Mouse (Mus musculus): Measurements from ENCODE around the gene Lamb2. TPM values are rescaled to one million over a fixed set of nuclear protein-coding genes. Genes with fewer than 3 reads are reported as not detected.

Lamb2 gene
- total and polyA plus RNA-seq, 2 experiments from 2014 or later, result 16.0 to 77.5 TPM

DNA sequence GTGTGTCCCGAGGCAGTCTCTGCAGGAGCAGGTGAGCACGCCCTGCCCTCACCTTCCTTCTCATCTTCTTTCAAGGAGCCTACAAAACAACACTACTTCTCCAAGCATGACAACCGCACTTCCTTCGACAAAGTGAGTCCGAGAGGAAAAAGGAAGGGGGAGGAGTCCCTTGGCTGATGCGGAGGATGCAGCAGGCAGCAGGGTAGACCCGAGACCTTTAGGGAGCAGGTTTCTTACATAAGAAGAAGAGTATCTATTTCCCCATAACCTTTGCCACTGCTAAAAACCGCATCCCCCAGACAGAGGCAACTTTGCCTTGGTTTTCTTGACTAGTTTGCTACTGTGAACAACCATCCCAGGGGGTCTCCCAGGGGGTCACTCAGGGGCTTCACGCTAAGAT lies 34.4 kb upstream of the Lamb2 start:
- no peak overlapping the region for H3K4me2 ChIP-seq (ENCODE audit: low read depth, low read length)
- peaks cover 5% of the 10 kb centered on the region; the same call in 1 of the 2 replicates for H3K36me3 ChIP-seq (ENCODE audit: insufficient read depth, low read length)
- H3K9me3 ChIP-seq (ENCODE audit: low read length), result no peaks in the 10 kb centered on the region
- no peak overlapping the region for H3K27ac ChIP-seq
- DNase-seq (ENCODE audit: low spot score) (no peak), ATAC-seq (no peak)
- no peak overlapping the region for H3K9ac ChIP-seq (replicated peaks; ENCODE audit: low read length)
- no peak for TF ChIP-seq CTCF (IDR thresholded peaks at IDR 0.05; ENCODE audit: low read depth)
- WGBS, result 74% methylated on average over 9 of the region's 9 CpGs
- no peaks in the 10 kb centered on the region for H3K27me3 ChIP-seq (ENCODE audit: insufficient read depth, low read length)
- H3K4me1 ChIP-seq (ENCODE audit: insufficient read depth, low read length), result peaks cover 9% of the 10 kb centered on the region
- no peak overlapping the region for H3K4me3 ChIP-seq (ENCODE audit: low read length)

DNA sequence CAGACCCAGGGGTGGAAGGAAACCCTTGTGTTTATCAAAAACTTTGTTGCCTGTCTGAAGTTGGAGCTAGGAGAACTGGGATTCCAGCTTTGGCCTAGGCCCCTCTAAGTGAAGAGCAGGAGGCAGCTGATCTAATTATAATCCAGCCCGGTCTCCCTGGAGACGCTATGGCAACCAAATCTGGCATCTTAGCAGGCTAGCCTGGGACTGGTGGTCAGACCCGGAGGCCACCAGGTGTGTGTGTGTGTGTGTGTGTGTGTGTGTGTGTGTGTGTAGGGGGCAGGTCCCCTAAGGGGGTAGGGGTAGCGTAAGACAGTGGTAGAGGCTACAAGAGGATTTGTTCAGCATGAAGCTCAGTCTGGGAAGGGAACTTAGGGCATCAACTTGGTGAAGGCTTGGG lies 29.7 kb upstream of the Lamb2 start:
- Histone ChIP-seq H3K27me3 (ENCODE audit: insufficient read depth, low read length) (no peaks in the 10 kb centered on the region), H3K9me3 (ENCODE audit: low read length) (no peaks in the 10 kb centered on the region), H3K4me1 (ENCODE audit: insufficient read depth, low read length) (peaks cover 27% of the 10 kb centered on the region), H3K4me3 (ENCODE audit: low read length) (no peak overlapping the region), H3K4me2 (ENCODE audit: low read depth, low read length) (peak overlapping the region; percentile 79), H3K27ac (peak overlapping the region; percentile 74; the same call in 1 of the 2 replicates), H3K9ac (replicated peaks; ENCODE audit: low read length) (0 out of 2 replicates have a peak overlapping the region, but pooled peaks have one; percentile 4), H3K36me3 (ENCODE audit: insufficient read depth, low read length) (peaks cover 5% of the 10 kb centered on the region; the same call in 1 of the 2 replicates)
- DNase-seq (ENCODE audit: low spot score) (peak; percentile 85), ATAC-seq (peak; percentile 44)
- TF ChIP-seq CTCF (IDR thresholded peaks at IDR 0.05; ENCODE audit: low read depth), result no peak
- 19% methylated on average over 4 of the region's 4 CpGs for WGBS

DNA sequence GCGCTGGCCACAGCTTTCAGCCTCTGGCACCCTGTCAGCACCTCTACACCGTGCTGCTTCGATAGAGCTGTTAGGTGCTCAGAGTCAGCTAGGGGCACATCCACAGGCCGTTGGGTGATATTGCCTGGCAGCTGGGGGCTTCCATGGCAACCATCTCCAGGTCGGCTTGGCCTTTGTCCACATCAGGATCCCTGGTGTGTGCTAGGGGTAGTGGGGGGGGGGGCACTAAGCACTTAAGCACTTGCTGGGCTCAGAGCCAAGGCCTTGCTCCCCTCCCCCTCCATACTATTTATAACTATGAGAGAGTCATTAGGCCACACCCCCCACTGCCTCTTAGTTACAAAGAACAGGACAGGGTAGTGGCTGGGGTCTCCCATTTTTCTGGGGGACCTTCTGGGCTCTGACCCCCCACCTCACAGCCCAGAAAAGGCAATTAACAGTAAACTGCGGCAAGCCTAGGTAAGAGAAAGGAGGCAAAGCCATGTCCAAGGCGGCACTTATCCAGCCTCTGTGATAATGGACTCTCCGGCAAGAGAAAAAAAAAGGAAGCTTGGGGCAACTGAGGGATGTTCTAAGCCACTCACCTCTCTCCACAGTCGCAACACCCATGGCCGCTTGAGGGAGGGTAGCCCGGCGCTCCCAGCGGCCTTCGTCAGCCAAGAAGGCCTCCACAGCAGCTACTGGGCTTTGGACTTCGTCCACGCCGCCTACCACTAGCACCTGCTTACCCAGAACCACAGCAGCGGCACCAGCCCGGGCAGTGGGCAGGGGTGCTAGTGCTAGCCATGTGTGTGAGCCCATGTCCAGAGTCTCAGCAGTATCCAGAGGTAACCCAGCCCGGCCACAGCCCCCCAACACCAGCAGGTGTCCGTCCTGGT lies 29.0 kb upstream of the Lamb2 start:
- H3K27me3 ChIP-seq (ENCODE audit: insufficient read depth, low read length), result no peaks in the 10 kb centered on the region
- peaks cover 5% of the 10 kb centered on the region; the same call in 1 of the 2 replicates for H3K36me3 ChIP-seq (ENCODE audit: insufficient read depth, low read length)
- H3K9ac ChIP-seq (replicated peaks; ENCODE audit: low read length), result peak overlapping the region; percentile 4; the same call in 1 of the 2 replicates
- H3K4me1 ChIP-seq (ENCODE audit: insufficient read depth, low read length), result peaks cover 27% of the 10 kb centered on the region
- no peaks in the 10 kb centered on the region for H3K9me3 ChIP-seq (ENCODE audit: low read length)
- peak; percentile 76 for DNase-seq (ENCODE audit: low spot score)
- 43% methylated on average over 21 of the region's 21 CpGs for WGBS
- peak; percentile 24 for ATAC-seq
- TF ChIP-seq CTCF (IDR thresholded peaks at IDR 0.05; ENCODE audit: low read depth), result no peak
- peak overlapping the region; percentile 18 for H3K4me3 ChIP-seq (ENCODE audit: low read length)
- peak overlapping the region; percentile 79 for H3K4me2 ChIP-seq (ENCODE audit: low read depth, low read length)
- peak overlapping the region; percentile 74 for H3K27ac ChIP-seq

DNA sequence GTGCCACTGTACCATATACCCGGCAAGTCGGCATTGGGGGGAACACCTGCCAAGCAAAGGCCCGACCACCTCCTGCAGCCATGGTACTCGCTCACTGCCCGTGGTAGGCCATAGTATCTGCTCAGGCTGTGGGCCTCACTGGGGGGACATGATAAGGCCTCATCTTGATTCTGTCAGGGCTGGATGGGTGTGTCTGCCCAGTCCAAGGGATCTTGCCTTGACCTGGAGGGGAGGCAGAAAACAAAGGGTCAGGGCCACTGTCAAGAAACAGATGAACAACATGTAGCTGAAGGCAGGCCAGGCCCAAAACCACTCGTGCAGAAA lies 28.4 kb upstream of the Lamb2 start:
- TF ChIP-seq CTCF (IDR thresholded peaks at IDR 0.05; ENCODE audit: low read depth), result no peak
- Histone ChIP-seq H3K36me3 (ENCODE audit: insufficient read depth, low read length) (peaks cover 5% of the 10 kb centered on the region; the same call in 1 of the 2 replicates), H3K9me3 (ENCODE audit: low read length) (no peaks in the 10 kb centered on the region), H3K27ac (peak overlapping the region; percentile 74), H3K4me3 (ENCODE audit: low read length) (0 out of 2 replicates have a peak overlapping the region, but pooled peaks have one; percentile 56), H3K4me1 (ENCODE audit: insufficient read depth, low read length) (peaks cover 27% of the 10 kb centered on the region), H3K9ac (replicated peaks; ENCODE audit: low read length) (peak overlapping the region; percentile 4; the same call in 1 of the 2 replicates), H3K4me2 (ENCODE audit: low read depth, low read length) (peak overlapping the region; percentile 79), H3K27me3 (ENCODE audit: insufficient read depth, low read length) (no peaks in the 10 kb centered on the region)
- DNase-seq (ENCODE audit: low spot score), result no peak
- ATAC-seq, result no peak
- WGBS, result 73% methylated on average over 6 of the region's 6 CpGs

DNA sequence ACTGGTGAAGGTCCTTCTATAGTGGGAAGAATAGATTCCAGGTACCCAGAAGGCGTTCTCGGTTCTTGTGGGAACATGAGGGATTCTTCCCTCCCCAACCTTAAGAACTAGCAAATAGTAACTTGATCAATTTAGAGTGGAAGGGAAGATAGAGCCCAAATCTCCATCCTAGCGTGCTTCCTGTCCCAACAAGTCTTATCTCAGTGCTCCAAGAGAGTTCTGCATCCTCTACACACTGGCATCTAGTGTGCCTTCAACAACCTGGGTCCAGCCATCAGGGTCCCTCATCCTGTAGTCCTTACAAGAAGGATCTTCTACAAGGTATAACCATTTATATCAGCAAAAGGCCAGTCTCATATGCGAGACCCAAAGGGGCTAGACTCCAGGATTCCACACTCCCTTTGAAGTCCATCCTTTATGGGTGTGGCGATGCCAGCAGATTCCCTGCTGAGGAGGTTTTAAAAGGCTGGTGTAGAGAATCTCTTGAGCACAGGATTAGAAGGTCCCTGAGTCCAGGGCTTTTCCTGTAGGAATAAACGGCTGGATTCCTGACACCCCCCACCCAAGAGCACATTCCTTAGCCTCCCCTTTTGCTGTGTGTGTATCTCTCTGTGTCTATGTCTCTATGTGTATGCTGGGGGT lies 27.9 kb upstream of the Lamb2 start:
- H3K36me3 ChIP-seq (ENCODE audit: insufficient read depth, low read length), result peaks cover 5% of the 10 kb centered on the region; the same call in 1 of the 2 replicates
- H3K9me3 ChIP-seq (ENCODE audit: low read length), result no peaks in the 10 kb centered on the region
- H3K27me3 ChIP-seq (ENCODE audit: insufficient read depth, low read length), result no peaks in the 10 kb centered on the region
- DNase-seq (ENCODE audit: low spot score) (peak; percentile 7), ATAC-seq (no peak)
- peak overlapping the region; percentile 56 for H3K4me3 ChIP-seq (ENCODE audit: low read length)
- WGBS, result 47% methylated on average over 6 of the region's 6 CpGs
- H3K27ac ChIP-seq, result peak overlapping the region; percentile 74
- H3K9ac ChIP-seq (replicated peaks; ENCODE audit: low read length), result peak overlapping the region; percentile 66
- no peak for TF ChIP-seq CTCF (IDR thresholded peaks at IDR 0.05; ENCODE audit: low read depth)
- H3K4me1 ChIP-seq (ENCODE audit: insufficient read depth, low read length), result peaks cover 27% of the 10 kb centered on the region
- H3K4me2 ChIP-seq (ENCODE audit: low read depth, low read length), result peak overlapping the region; percentile 79

DNA sequence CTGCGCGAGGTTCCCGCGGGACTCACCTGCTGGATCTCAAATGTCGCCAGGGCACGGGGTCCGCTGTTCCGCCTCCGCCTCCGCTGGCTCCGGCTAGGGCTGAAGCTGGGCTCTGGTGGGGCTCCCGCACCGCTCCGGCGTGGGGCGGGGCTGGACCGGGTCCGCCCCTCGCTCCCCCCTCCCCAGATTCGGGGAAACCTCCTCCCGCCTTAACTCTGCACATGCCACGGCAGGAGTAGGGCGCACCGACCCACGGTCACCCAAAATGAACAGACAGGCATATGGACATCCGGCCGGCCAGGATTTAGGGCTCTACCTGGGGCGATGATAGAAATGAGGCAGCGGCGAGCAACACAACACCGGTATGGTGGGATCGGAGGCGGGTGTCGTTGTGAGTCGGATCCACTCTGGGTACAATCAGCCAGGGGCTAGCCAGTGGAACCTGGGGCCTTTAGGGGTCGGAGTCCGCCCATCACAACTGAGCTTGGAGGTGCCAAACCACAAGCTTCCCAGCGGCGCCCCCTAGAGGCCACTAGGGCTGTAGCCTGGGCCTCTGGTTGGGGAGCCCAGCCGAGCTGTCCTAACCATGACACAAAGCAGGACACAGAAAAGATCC lies 27.1 kb upstream of the Lamb2 start:
- Histone ChIP-seq H3K36me3 (ENCODE audit: insufficient read depth, low read length) (peaks cover 5% of the 10 kb centered on the region; the same call in 1 of the 2 replicates), H3K9ac (replicated peaks; ENCODE audit: low read length) (peak overlapping the region; percentile 66), H3K27ac (peak overlapping the region; percentile 74), H3K4me2 (ENCODE audit: low read depth, low read length) (peak overlapping the region; percentile 79), H3K4me1 (ENCODE audit: insufficient read depth, low read length) (peaks cover 27% of the 10 kb centered on the region), H3K4me3 (ENCODE audit: low read length) (peak overlapping the region; percentile 56), H3K9me3 (ENCODE audit: low read length) (no peaks in the 10 kb centered on the region), H3K27me3 (ENCODE audit: insufficient read depth, low read length) (no peaks in the 10 kb centered on the region)
- peak; percentile 92 for ATAC-seq
- DNase-seq (ENCODE audit: low spot score), result peak; percentile 95
- under 1% methylated on average over 40 of the region's 40 CpGs for WGBS
- TF ChIP-seq CTCF (IDR thresholded peaks at IDR 0.05; ENCODE audit: low read depth), result peak; percentile 93
